Mouse (Mus musculus) intestine, embryonic 14.5 days (tissue): ENCODE measurements at regions not wholly inside any gene's neighbourhood (a gene's known extent, or its start where the extent isn't known, plus 50 kb on each side); places are given as distances from the start of the nearest gene placed in this dataset.
A peak's percentile ranks its signal among the peaks of the same experiment; 100 is the strongest.

ENCODE experiments used
- ATAC-seq: fragments of 200-750 bp; cut with Nextera tagmentation; replicated peaks from 2 replicates; pipeline ENCODE4 v1.8.0; 2017; ENCODE audit warnings: low read depth, moderate number of reproducible peaks, moderate TSS enrichment, moderate library complexity; ENCODE audit not compliant: low FRiP score, low TSS enrichment
- DNase-seq: peaks from one replicate; pipeline ENCODE4 v3.0.0-alpha.2; 2018; ENCODE audit warnings: low spot score
- H3K27ac ChIP-seq: fragments of 300-500 bp; sonication (generic); 2 replicates; pipeline ENCODE4 v1.5.1; 2014; ENCODE audit warnings: low read depth, mild to moderate bottlenecking, control low read depth
- H3K27me3 ChIP-seq: fragments of 300-500 bp; sonication (generic); replicated peaks from 2 replicates; pipeline ENCODE4 v1.6.1; 2014; ENCODE audit warnings: low read length, control low read depth; ENCODE audit not compliant: control insufficient read depth, insufficient read depth
- H3K36me3 ChIP-seq: fragments of 300-500 bp; sonication (generic); 2 replicates; pipeline ENCODE4 v1.6.1; 2014; ENCODE audit warnings: low read length, control low read depth; ENCODE audit not compliant: control insufficient read depth, insufficient read depth
- H3K4me1 ChIP-seq: fragments of 300-500 bp; sonication (generic); replicated peaks from 2 replicates; pipeline ENCODE4 v1.6.1; 2014; ENCODE audit warnings: low read length, control low read depth, mixed read lengths; ENCODE audit not compliant: control insufficient read depth, insufficient read depth
- H3K4me2 ChIP-seq: fragments of 300-500 bp; sonication (generic); 2 replicates; pipeline ENCODE4 v1.6.1; 2014; ENCODE audit warnings: low read length
- H3K4me3 ChIP-seq: fragments of 300-500 bp; sonication (generic); 2 replicates; pipeline ENCODE4 v1.5.1; 2014; ENCODE audit warnings: low read depth, low read length, control low read depth, mixed read lengths
- H3K9ac ChIP-seq: fragments of 300-500 bp; sonication (generic); 2 replicates; pipeline ENCODE4 v1.6.1; 2014; ENCODE audit warnings: mild to moderate bottlenecking, low read length
- H3K9me3 ChIP-seq: fragments of 300-500 bp; sonication (generic); 2 replicates; pipeline ENCODE4 v1.6.1; 2016; ENCODE audit warnings: low read length, control low read depth; ENCODE audit not compliant: control insufficient read depth
- WGBS: fragments of 180-500 bp; shearing (Covaris S2); extraction: QIAGEN DNeasy Blood & Tissue Kit; methylation state at CpG from one replicate; pipeline ENCODE4 v1.1.7; 2014; 5-methylcytosine and 5-hydroxymethylcytosine counted together

- peak; percentile 68 for DNase-seq
- no peak overlapping the region for H3K27ac ChIP-seq
- WGBS = 3% methylated on average over 14 of the region's 14 CpGs
Measured at GRCm38 (mm10) chr6:100483084-100483810, 187.7 kb downstream of the Shq1 start.

GRCm38 (mm10) chr6:100482572-100482971, 188.4 kb downstream of the Shq1 start:
- no peak overlapping the region for H3K27ac ChIP-seq
- ATAC-seq (no peak), DNase-seq (no peak)
- H3K4me3 ChIP-seq = no peak overlapping the region
- H3K4me2 ChIP-seq = peak overlapping the region; percentile 7; the same call in 1 of the 2 replicates
- no peaks in the 10 kb centered on the region for H3K36me3 ChIP-seq
- H3K9me3 ChIP-seq = peaks cover 8% of the 10 kb centered on the region; the same call in 1 of the 2 replicates
- H3K27me3 ChIP-seq = no peaks in the 10 kb centered on the region
- no peak overlapping the region for H3K9ac ChIP-seq
- H3K4me1 ChIP-seq = peaks cover 10% of the 10 kb centered on the region
- WGBS = 36% methylated on average over 7 of the region's 7 CpGs

More at GRCm38 (mm10) chr6:100483084-100483810, 187.7 kb downstream of the Shq1 start:
- Histone ChIP-seq H3K36me3 (no peaks in the 10 kb centered on the region), H3K4me1 (peaks cover 10% of the 10 kb centered on the region), H3K4me2 (peak overlapping the region; percentile 7; the same call in 1 of the 2 replicates), H3K27me3 (no peaks in the 10 kb centered on the region), H3K9ac (no peak overlapping the region), H3K4me3 (no peak overlapping the region), H3K9me3 (peaks cover 8% of the 10 kb centered on the region; the same call in 1 of the 2 replicates)
- ATAC-seq = 0 out of 2 replicates have a peak, but pooled peaks have one; percentile 55

- Histone ChIP-seq H3K4me2 (no peak overlapping the region), H3K4me1 (peaks cover 10% of the 10 kb centered on the region), H3K27me3 (no peaks in the 10 kb centered on the region), H3K36me3 (no peaks in the 10 kb centered on the region), H3K9me3 (peaks cover 6% of the 10 kb centered on the region; the same call in 1 of the 2 replicates), H3K4me3 (no peak overlapping the region), H3K9ac (no peak overlapping the region), H3K27ac (no peak overlapping the region)
- ATAC-seq (no peak), DNase-seq (no peak)
- 78% methylated on average over 3 of the region's 3 CpGs for whole genome bisulfite sequencing
Measured at GRCm38 (mm10) chr6:100480525-100480924, 190.4 kb downstream of the Shq1 start.

- Histone ChIP-seq H3K9ac (no peak overlapping the region), H3K27me3 (no peaks in the 10 kb centered on the region), H3K4me2 (no peak overlapping the region), H3K4me3 (no peak overlapping the region), H3K4me1 (peaks cover 10% of the 10 kb centered on the region), H3K27ac (no peak overlapping the region), H3K9me3 (0 out of 2 replicates have a peak, but pooled peaks cover under 1% of the 10 kb centered on the region), H3K36me3 (no peaks in the 10 kb centered on the region)
- ATAC-seq (no peak), DNase-seq (no peak)
- WGBS = 61% methylated on average over 6 of the region's 6 CpGs
Measured at GRCm38 (mm10) chr6:100479881-100480280, 191.1 kb downstream of the Shq1 start.

GRCm38 (mm10) chr6:100479455-100479854, 191.5 kb downstream of the Shq1 start:
- Histone ChIP-seq H3K9me3 (no peaks in the 10 kb centered on the region), H3K4me1 (peaks cover 10% of the 10 kb centered on the region)
- 82% methylated on average over 4 of the region's 4 CpGs for WGBS

GRCm38 (mm10) chr6:100476550-100477366, 189.5 kb upstream of the Rybp start:
- 79% methylated on average over 6 of the region's 6 CpGs for WGBS
- H3K27ac ChIP-seq = no peak overlapping the region
- no peak for ATAC-seq

More at GRCm38 (mm10) chr6:100479455-100479854, 191.5 kb downstream of the Shq1 start:
- ATAC-seq = no peak
- no peaks in the 10 kb centered on the region for H3K27me3 ChIP-seq
- no peaks in the 10 kb centered on the region for H3K36me3 ChIP-seq
- H3K4me2 ChIP-seq = no peak overlapping the region
- H3K4me3 ChIP-seq = no peak overlapping the region
- H3K27ac ChIP-seq = no peak overlapping the region
- DNase-seq = no peak
- no peak overlapping the region for H3K9ac ChIP-seq

GRCm38 (mm10) chr6:100475341-100475955, 188.2 kb upstream of the Rybp start:
- no peaks in the 10 kb centered on the region for H3K27me3 ChIP-seq
- no peak for DNase-seq
- H3K9ac ChIP-seq = no peak overlapping the region
- H3K27ac ChIP-seq = no peak overlapping the region
- no peak for ATAC-seq
- H3K4me2 ChIP-seq = no peak overlapping the region
- no peaks in the 10 kb centered on the region for H3K4me1 ChIP-seq
- H3K4me3 ChIP-seq = no peak overlapping the region
- 86% methylated on average over 4 of the region's 4 CpGs for WGBS
- no peaks in the 10 kb centered on the region for H3K36me3 ChIP-seq
- H3K9me3 ChIP-seq = peaks cover 6% of the 10 kb centered on the region; the same call in 1 of the 2 replicates

More at GRCm38 (mm10) chr6:100476550-100477366, 189.5 kb upstream of the Rybp start:
- no peak for DNase-seq
- H3K9ac ChIP-seq = no peak overlapping the region
- H3K9me3 ChIP-seq = peaks cover 6% of the 10 kb centered on the region; the same call in 1 of the 2 replicates
- H3K4me1 ChIP-seq = no peaks in the 10 kb centered on the region
- no peak overlapping the region for H3K4me2 ChIP-seq
- no peaks in the 10 kb centered on the region for H3K27me3 ChIP-seq
- no peaks in the 10 kb centered on the region for H3K36me3 ChIP-seq
- no peak overlapping the region for H3K4me3 ChIP-seq

- no peak overlapping the region for H3K27ac ChIP-seq
- no peaks in the 10 kb centered on the region for H3K27me3 ChIP-seq
- peaks cover 6% of the 10 kb centered on the region; the same call in 1 of the 2 replicates for H3K9me3 ChIP-seq
- H3K4me3 ChIP-seq = no peak overlapping the region
- 74% methylated on average over 9 of the region's 9 CpGs for WGBS
- H3K9ac ChIP-seq = no peak overlapping the region
- H3K4me1 ChIP-seq = no peaks in the 10 kb centered on the region
- DNase-seq (no peak), ATAC-seq (no peak)
- H3K36me3 ChIP-seq = no peaks in the 10 kb centered on the region
- no peak overlapping the region for H3K4me2 ChIP-seq
Measured at GRCm38 (mm10) chr6:100474326-100474725, 187.0 kb upstream of the Rybp start.
